Mouse (Mus musculus) intestine, embryonic 14.5 days (tissue): ENCODE measurements around the gene Paxx. TPM values are rescaled to one million over a fixed set of nuclear protein-coding genes. Genes with fewer than 3 reads are reported as not detected.

ENCODE experiments used
- ATAC-seq: fragments of 200-750 bp; cut with Nextera tagmentation; replicated peaks from 2 replicates; pipeline ENCODE4 v1.8.0; 2017; ENCODE audit warnings: low read depth, moderate number of reproducible peaks, moderate TSS enrichment, moderate library complexity; ENCODE audit not compliant: low FRiP score, low TSS enrichment
- DNase-seq: peaks from one replicate; pipeline ENCODE4 v3.0.0-alpha.2; 2018; ENCODE audit warnings: low spot score
- H3K27ac ChIP-seq: fragments of 300-500 bp; sonication (generic); 2 replicates; pipeline ENCODE4 v1.5.1; 2014; ENCODE audit warnings: low read depth, mild to moderate bottlenecking, control low read depth
- H3K27me3 ChIP-seq: fragments of 300-500 bp; sonication (generic); replicated peaks from 2 replicates; pipeline ENCODE4 v1.6.1; 2014; ENCODE audit warnings: low read length, control low read depth; ENCODE audit not compliant: control insufficient read depth, insufficient read depth
- H3K36me3 ChIP-seq: fragments of 300-500 bp; sonication (generic); 2 replicates; pipeline ENCODE4 v1.6.1; 2014; ENCODE audit warnings: low read length, control low read depth; ENCODE audit not compliant: control insufficient read depth, insufficient read depth
- H3K4me1 ChIP-seq: fragments of 300-500 bp; sonication (generic); replicated peaks from 2 replicates; pipeline ENCODE4 v1.6.1; 2014; ENCODE audit warnings: low read length, control low read depth, mixed read lengths; ENCODE audit not compliant: control insufficient read depth, insufficient read depth
- H3K4me2 ChIP-seq: fragments of 300-500 bp; sonication (generic); 2 replicates; pipeline ENCODE4 v1.6.1; 2014; ENCODE audit warnings: low read length
- H3K4me3 ChIP-seq: fragments of 300-500 bp; sonication (generic); 2 replicates; pipeline ENCODE4 v1.5.1; 2014; ENCODE audit warnings: low read depth, low read length, control low read depth, mixed read lengths
- H3K9ac ChIP-seq: fragments of 300-500 bp; sonication (generic); 2 replicates; pipeline ENCODE4 v1.6.1; 2014; ENCODE audit warnings: mild to moderate bottlenecking, low read length
- H3K9me3 ChIP-seq: fragments of 300-500 bp; sonication (generic); 2 replicates; pipeline ENCODE4 v1.6.1; 2016; ENCODE audit warnings: low read length, control low read depth; ENCODE audit not compliant: control insufficient read depth
- WGBS: fragments of 180-500 bp; shearing (Covaris S2); extraction: QIAGEN DNeasy Blood & Tissue Kit; methylation state at CpG from one replicate; pipeline ENCODE4 v1.1.7; 2014; 5-methylcytosine and 5-hydroxymethylcytosine counted together
- polyA plus RNA-seq: library from polyadenylated mRNA; unstranded; fragments of >200 nt; fragmentation: Nextera tagmentation; extraction: Ambion mirVana; gene quantifications from 2 replicates; pipeline ENCODE4 v1.2.1, GENCODE M21; 2014

Paxx gene
- polyA plus RNA-seq, 1 experiment from 2014 or later, result 27.4 TPM

DNA sequence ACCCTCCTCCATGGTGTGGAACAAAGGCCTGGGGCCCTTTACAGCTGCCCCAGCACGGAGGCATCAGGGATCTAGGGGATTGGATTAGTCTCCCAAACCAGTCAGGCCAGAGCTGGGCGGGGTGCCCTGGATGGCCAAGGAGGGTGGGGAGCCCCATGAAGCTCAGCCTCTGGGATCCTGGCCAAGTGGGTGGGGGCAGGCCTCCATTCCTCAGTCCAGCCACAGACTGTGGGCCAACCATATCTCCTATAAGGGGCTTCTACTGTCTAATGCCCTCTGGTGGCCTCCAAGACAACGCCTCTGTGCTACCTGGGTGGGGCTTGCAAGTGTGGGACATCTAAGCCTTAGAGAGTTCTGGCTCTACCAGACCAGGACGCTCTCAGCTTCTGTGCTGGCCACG, 2.0 kb downstream of the Paxx start:
- no peak for ATAC-seq
- Histone ChIP-seq H3K27me3 (no peaks in the 10 kb centered on the region), H3K4me1 (peaks cover 16% of the 10 kb centered on the region; the same call in 1 of the 2 replicates), H3K9ac (no peak overlapping the region), H3K4me3 (no peak overlapping the region), H3K27ac (no peak overlapping the region), H3K36me3 (0 out of 2 replicates have a peak, but pooled peaks cover 5% of the 10 kb centered on the region), H3K4me2 (no peak overlapping the region), H3K9me3 (no peaks in the 10 kb centered on the region)
- no peak for DNase-seq
- WGBS, result 77% methylated on average over 5 of the region's 5 CpGs

DNA sequence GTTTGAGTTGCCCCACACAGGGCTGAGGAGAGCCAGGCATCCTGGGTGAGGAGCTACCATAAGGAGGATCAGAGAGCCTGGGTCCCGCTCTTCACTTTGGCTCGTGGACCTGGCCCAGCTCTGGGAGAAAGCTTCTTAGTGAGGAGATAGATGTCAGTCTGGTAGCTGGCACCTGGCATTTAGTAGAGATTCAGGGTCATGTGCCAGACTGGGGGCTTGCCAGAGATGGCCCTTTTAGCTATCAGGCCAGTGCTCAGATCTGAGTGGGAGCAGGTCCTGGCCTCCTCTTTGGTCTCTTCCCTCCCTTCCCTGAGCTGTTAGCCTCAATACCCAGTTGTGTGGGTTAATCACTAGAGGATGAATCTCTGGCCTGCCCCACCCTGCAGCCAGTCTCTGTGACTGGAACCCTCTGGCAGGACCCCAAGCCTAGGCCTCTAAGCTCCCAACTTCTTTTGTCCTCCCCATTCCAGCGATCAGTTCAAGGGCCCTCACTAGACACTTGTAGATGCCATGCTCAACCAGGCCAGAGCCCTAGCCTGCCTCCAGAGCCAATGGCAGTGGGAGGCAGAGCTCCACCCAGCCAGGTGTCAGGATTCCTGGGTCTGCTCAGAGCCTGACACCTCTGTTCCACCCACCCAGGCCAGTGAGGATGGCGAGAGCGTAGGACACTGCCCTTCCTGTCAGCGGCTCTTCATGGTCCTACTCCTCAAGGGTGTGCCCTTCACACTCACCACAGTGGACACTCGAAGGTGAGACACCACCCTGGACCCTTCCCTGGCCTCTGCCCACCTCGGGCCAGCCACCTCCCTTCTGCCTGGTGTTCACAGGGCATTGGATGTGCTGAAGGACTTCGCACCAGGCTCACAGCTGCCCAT, 3.6 kb downstream of the Paxx start:
- DNase-seq (no peak), ATAC-seq (no peak)
- H3K9ac ChIP-seq, result no peak overlapping the region
- H3K27ac ChIP-seq, result no peak overlapping the region
- H3K4me1 ChIP-seq, result peaks cover 16% of the 10 kb centered on the region; the same call in 1 of the 2 replicates
- H3K27me3 ChIP-seq, result no peaks in the 10 kb centered on the region
- H3K9me3 ChIP-seq, result no peaks in the 10 kb centered on the region
- H3K4me3 ChIP-seq, result no peak overlapping the region
- WGBS, result 84% methylated on average over 9 of the region's 9 CpGs
- H3K4me2 ChIP-seq, result no peak overlapping the region
- H3K36me3 ChIP-seq, result 0 out of 2 replicates have a peak, but pooled peaks cover 5% of the 10 kb centered on the region

DNA sequence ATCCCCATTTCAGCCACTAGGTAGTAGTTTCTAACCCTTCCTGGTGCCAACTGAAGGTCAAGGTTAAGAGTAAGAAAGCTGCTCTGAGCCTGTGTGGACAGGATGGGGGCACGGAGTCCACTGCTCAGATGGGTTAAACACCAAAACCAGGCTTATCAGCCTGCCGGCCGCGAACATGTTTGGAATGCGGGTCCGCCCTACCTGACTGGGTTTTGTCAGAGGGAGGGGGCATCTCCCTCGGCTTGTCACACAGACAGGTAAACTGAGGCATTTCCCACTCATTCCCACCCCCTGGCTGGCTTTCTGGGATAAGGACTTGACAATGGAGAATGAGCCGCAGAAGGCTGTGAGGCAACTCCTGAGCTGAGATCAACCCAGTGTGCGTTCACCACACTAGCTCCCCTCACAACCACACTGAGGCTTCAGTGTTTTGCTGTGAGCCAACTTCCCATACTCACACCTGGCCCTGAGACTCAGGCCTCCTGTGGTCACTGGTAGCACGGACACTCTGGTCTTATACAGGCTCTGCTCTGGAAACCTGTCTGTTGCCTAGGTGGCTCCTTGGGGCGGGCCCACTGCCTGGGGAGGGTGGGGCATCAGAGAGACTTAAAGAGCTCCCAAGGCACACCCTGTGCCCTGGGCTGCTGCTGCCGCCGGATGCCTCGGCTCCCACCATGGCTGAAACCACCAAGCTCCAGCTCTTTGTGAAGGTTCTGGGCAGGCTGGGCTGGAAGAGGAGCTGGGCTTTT, 4.5 kb downstream of the Paxx start, which contains the start of gene Clic3:
Gene Clic3, plus strand, starts transcription at position 634 of the 749 bp plus-strand sequence.
- peaks cover 13% of the 10 kb centered on the region; the same call in 1 of the 2 replicates for H3K4me1 ChIP-seq
- 0 out of 2 replicates have a peak, but pooled peaks cover 5% of the 10 kb centered on the region for H3K36me3 ChIP-seq
- H3K9ac ChIP-seq, result no peak within 1 kb of the TSS
- 49% methylated on average over 14 of the region's 14 CpGs for WGBS
- no peaks in the 10 kb centered on the region for H3K27me3 ChIP-seq
- H3K4me3 ChIP-seq, result no peak within 1 kb of the TSS
- DNase-seq, result no peak
- H3K4me2 ChIP-seq, result no peak within 1 kb of the TSS
- no peaks in the 10 kb centered on the region for H3K9me3 ChIP-seq
- 0 out of 2 replicates have a peak, but pooled peaks have one; percentile 13 for ATAC-seq
- H3K27ac ChIP-seq, result no peak within 1 kb of the TSS

DNA sequence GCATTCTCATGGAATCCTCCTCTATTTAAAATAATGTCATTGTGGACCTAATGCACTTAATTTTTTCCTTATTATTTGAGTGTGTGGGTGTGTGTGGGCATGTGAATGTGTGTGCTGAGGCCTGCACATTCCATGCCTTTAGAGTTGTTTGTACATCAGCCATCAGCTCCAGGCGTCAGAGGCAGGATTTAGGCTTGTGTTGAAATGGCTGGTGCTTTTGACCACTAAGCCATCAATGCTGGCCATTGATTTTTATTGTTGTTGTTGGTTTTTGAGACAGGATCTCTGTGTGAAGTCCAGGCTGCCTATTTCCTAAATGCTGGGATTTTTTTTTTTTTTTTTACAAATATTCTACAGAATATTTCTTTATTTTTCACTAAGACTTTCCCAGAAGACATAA, 7.9 kb downstream of the Paxx start:
- H3K27me3 ChIP-seq, result no peaks in the 10 kb centered on the region
- H3K4me2 ChIP-seq, result no peak overlapping the region
- DNase-seq, result no peak
- WGBS, result 33% methylated on average over 1 of the region's 1 CpGs
- no peaks in the 10 kb centered on the region for H3K36me3 ChIP-seq
- no peaks in the 10 kb centered on the region for H3K4me1 ChIP-seq
- ATAC-seq, result no peak
- no peak overlapping the region for H3K4me3 ChIP-seq
- no peaks in the 10 kb centered on the region for H3K9me3 ChIP-seq
- no peak overlapping the region for H3K9ac ChIP-seq
- H3K27ac ChIP-seq, result no peak overlapping the region

DNA sequence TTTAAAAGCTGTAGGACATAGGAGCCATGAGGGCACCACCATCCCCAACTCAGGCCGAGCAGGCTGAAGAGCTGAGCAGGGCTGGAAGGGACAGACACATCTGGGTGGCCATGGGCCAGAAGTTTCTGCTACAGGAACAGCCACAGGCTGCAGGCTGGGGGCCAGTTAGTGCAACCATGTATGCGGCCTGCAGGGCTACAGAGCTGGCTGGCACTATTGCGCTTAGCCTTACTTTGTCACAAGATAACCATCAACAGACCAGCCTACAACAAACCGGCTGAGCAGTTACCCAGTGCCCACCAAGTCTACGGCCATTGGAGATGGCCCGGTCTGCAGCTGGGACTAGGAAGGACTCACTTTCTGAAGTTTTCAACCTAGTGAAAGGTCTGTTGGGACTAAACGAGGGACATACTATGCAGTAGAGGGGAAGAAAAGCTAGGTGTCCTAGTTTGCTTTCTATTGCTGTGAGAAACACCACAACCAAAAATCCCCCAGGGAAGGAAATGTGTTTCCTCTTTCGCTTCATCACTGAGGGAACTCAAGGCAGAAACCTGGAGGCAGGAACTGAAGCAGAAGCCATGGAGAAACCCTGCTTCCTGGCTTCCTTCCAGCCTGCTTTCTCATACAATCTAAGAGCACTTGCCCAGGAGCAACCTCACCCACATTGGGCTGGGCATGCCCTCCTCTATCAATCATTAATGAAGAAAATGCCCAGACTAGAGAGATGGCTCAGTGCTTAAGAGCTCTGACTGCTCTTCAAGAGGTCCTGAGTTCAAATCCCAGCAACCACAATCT, 9.8 kb downstream of the Paxx start:
- Histone ChIP-seq H3K27ac (no peak overlapping the region), H3K4me3 (no peak overlapping the region), H3K4me1 (no peaks in the 10 kb centered on the region), H3K36me3 (no peaks in the 10 kb centered on the region), H3K4me2 (no peak overlapping the region), H3K27me3 (no peaks in the 10 kb centered on the region), H3K9me3 (no peaks in the 10 kb centered on the region), H3K9ac (no peak overlapping the region)
- DNase-seq (no peak), ATAC-seq (no peak)
- WGBS, result 80% methylated on average over 8 of the region's 8 CpGs

DNA sequence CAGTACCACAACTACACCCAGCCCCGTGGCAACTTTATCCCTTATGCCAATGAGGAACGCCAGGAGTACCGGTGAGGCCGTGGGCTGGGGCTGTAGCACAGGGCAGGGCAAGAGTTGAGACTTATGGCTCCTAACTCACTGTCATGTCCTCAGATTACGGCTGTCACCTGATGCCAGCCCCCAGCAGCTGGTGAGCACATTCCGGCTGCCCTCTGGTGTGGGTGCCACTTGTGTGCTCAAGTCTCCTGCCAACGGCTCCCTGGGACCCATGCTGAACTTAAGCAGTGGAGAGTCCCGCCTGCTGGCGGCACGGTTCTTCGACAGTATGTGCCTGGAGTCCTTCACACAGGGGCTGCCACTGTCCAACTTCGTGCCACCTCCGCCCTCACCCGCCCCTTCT, 18.2 kb downstream of the Paxx start:
- no peak overlapping the region for H3K9ac ChIP-seq
- H3K9me3 ChIP-seq, result no peaks in the 10 kb centered on the region
- WGBS, result 88% methylated on average over 14 of the region's 14 CpGs
- DNase-seq (no peak), ATAC-seq (no peak)
- H3K4me1 ChIP-seq, result no peaks in the 10 kb centered on the region
- H3K27ac ChIP-seq, result no peak overlapping the region
- H3K4me3 ChIP-seq, result no peak overlapping the region
- H3K27me3 ChIP-seq, result no peaks in the 10 kb centered on the region
- no peak overlapping the region for H3K4me2 ChIP-seq
- H3K36me3 ChIP-seq, result 0 out of 2 replicates have a peak, but pooled peaks cover 6% of the 10 kb centered on the region

DNA sequence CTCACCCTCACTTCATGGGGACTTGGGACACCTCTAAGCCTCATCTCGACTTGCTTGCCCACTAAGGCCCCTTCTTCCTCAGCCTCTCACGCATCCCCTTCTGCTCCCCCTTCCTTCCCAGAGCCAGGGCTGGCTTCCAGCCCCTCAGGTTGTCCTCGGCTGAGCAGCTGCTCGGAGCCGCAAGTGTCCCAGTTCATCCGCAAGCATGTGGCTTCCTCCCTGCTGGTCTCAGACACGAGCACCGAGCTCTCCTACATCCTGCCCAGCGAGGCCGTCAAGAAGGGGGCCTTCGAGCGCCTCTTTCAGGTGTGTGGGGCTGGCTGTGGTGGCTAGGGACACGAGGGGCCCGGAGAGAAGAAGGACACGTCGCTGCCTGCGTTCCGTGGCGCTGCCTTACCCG, 19.8 kb downstream of the Paxx start:
- no peak overlapping the region for H3K4me2 ChIP-seq
- no peak for ATAC-seq
- no peaks in the 10 kb centered on the region for H3K27me3 ChIP-seq
- H3K4me1 ChIP-seq, result no peaks in the 10 kb centered on the region
- WGBS, result 86% methylated on average over 20 of the region's 20 CpGs
- H3K9ac ChIP-seq, result no peak overlapping the region
- no peaks in the 10 kb centered on the region for H3K9me3 ChIP-seq
- no peak overlapping the region for H3K27ac ChIP-seq
- H3K36me3 ChIP-seq, result 0 out of 2 replicates have a peak, but pooled peaks cover 6% of the 10 kb centered on the region
- no peak overlapping the region for H3K4me3 ChIP-seq
- no peak for DNase-seq

DNA sequence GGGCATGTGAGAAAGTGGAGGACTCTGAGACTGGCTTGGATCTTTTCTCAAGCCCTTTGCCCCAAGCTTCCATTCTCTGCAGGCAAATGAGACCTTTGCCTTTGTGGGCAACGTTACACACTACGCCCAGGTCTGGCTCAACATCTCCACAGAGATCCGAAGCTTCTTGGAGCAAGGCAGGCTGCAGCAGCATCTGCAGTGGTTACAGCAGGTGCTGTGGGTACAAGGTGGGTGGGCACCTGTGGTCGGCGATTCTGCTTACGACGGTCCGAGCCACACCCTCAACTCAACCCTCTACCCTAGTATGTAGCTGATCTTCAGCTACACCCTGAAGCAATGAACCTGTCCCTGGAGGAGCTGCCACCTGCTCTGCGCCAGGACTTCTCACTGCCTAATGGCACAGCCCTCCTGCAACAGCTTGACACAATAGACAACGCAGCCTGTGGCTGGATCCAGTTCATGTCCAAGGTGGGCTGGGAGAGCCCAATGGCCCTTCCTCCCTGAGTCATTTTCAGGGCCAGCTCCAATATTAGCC, 24.5 kb downstream of the Paxx start:
- Histone ChIP-seq H3K4me1 (no peaks in the 10 kb centered on the region), H3K27me3 (no peaks in the 10 kb centered on the region), H3K4me2 (no peak overlapping the region), H3K4me3 (no peak overlapping the region), H3K9ac (no peak overlapping the region), H3K36me3 (no peaks in the 10 kb centered on the region), H3K27ac (no peak overlapping the region), H3K9me3 (no peaks in the 10 kb centered on the region)
- no peak for DNase-seq
- 87% methylated on average over 10 of the region's 10 CpGs for WGBS
- ATAC-seq, result no peak
